Mouse (Mus musculus): ENCODE measurements around the gene Gm13694.
"Not testable (repeated sequence)": the region's sequence is repeated elsewhere in the genome, so short reads cannot be mapped to it uniquely, and the experiment has no call there.

The Gm13694 gene

GRCm38 (mm10) chr2:83978633-83979032, at the start of gene Gm13694:
Gene Gm13694 (plus strand): TSS chr2:83978933.
- DNase-seq (ENCODE audit: low spot score in 2 of 2): not testable (repeated sequence)

- DNase-seq (ENCODE audit: low spot score in 2 of 2): no peak
Measured at GRCm38 (mm10) chr2:83929478-83930088, 49.1 kb upstream of the Gm13694 start.

GRCm38 (mm10) chr2:83940931-83941361, 37.8 kb upstream of the Gm13694 start, which contains the start of gene Zswim2:
Gene Zswim2 (minus strand): TSS chr2:83941228.
- DNase-seq (ENCODE audit: low spot score in 2 of 2): peak in 1 of 2 experiments; percentile 7

DNA sequence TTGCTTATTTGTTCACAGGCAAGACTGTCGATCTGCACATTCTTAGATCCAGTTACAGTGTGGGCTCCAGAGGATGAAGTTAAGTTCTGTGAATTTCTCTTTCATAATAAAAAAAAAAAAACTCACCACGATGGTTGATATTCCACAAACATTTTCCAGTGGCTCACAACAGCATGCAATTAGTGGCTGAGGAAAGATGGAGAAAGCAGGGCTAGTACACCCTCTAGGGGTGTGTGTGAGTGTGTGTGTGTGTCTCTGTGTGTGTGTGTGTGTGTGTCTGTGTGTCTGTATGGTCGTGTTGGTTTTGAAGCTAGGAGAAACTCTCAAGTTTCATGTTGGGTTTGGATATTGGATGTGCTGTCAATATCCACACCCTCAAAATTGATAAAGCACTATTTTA, 37.4 kb upstream of the Gm13694 start:
- no peak for DNase-seq (ENCODE audit: low spot score in 2 of 2)

DNA sequence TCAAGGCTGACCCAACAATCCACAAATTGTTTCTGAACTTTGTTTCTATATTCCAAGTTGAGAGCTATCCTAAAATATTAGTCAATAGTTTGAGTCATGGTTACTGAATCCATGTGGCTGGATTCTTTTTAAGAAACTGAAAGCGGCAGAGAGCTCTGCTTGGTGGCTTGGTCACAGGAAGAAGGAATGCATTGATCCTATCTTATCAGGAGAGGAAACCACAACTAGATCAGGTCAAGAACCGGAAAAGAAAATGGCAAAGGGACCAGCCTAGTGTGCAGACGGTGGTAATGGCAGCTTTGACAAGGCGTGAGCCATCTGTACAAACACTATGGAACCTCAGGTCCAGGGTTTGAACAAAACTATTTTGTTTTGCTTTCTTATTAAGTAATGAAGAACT, 36.9 kb upstream of the Gm13694 start:
- no peak for DNase-seq (ENCODE audit: low spot score in 2 of 2)

- DNase-seq (ENCODE audit: low spot score in 2 of 2): not testable (repeated sequence)
Measured at GRCm38 (mm10) chr2:83955393-83955792, 23.3 kb upstream of the Gm13694 start, which contains the start of gene Gm13698. Gene Gm13698 (plus strand): TSS chr2:83955693.

- not testable (repeated sequence) for DNase-seq (ENCODE audit: low spot score in 2 of 2)
Measured at GRCm38 (mm10) chr2:83961203-83961602, 17.5 kb upstream of the Gm13694 start, which contains the start of gene Gm13693. Gene Gm13693 (plus strand): TSS chr2:83961503.

- DNase-seq (ENCODE audit: low spot score in 2 of 2): not testable (repeated sequence)
Measured at GRCm38 (mm10) chr2:83967013-83967412, 11.7 kb upstream of the Gm13694 start, which contains the start of gene Gm13695. Gene Gm13695 (plus strand): TSS chr2:83967313.

- DNase-seq (ENCODE audit: low spot score in 2 of 2): not testable (repeated sequence)
Measured at GRCm38 (mm10) chr2:83972823-83973222, 5.9 kb upstream of the Gm13694 start, which contains the start of gene Gm13696. Gene Gm13696 (plus strand): TSS chr2:83973123.

GRCm38 (mm10) chr2:83984443-83984842, 5.7 kb downstream of the Gm13694 start, which contains the start of gene Gm13697:
Gene Gm13697 (plus strand): TSS chr2:83984743.
- DNase-seq (ENCODE audit: low spot score in 2 of 2): not testable (repeated sequence)

DNA sequence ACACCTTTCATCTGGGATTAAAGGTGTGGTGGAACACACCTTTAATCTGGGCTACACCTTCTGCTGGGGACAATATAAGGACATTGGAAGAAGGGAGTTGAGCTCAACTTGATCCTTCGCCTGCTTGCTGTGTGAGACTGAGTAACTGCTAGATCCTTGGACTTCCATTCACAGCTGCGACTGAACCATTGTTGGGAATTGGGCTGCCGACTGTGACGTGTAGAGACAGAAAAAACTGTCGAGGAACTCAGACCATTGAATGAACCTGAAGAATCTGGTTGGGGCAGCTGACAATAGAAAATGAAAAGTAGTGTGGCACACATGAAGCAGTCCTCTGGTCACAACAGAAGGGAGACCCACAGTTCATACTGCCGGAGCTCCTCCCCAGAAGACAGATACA, 11.5 kb downstream of the Gm13694 start, which contains the start of gene Gm13691:
Gene Gm13691, plus strand, starts transcription at position 301 of the 400 bp plus-strand sequence.
- not testable (repeated sequence) for DNase-seq (ENCODE audit: low spot score in 2 of 2)

DNA sequence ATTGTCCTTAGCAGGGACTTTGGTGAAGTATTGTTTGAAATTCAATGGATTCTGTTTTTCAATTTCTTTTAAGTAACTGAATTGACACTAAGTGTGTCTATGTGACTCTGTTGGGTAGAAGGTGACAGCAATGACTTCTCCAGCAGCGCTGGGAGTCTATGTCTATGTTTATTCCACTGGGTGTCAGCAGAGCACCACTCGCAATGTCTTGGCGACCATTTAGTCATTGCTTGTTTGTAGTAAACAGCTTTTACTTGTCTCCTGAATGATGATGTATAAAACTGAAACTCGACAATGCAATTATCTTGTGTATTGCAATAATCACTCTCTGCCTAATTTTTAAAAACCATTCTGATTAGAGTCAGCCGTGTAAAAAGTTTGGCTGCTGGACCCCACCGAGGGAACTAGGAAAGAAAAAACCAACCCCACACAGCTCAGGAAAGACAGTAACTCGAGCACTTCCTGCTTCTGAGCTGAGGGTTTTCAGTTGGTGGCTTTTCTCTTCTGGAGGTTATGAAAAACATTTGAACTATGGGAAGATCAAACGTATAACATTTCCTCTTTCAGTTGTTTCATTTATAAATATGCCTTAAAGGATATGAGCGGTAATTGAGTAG, 15.0 kb downstream of the Gm13694 start:
- peak; percentile 50 to 62 for DNase-seq (ENCODE audit: low spot score in 2 of 2)

DNA sequence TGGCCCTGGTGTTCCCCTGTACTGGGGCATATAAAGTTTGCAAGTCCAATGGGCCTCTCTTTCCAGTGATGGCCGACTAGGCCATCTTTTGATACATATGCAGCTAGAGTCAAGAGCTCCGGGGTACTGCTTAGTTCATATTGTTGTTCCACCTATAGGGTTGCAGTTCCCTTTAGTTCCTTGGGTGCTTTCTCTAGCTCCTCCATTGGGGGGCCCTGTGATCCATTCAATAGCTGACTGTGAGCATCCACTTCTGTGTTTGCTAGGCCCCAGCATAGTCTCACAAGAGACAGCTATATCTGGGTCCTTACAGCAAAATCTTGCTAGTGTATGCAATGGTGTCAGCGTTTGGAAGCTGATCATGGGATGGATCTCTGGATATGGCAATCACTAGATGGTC, 15.8 kb downstream of the Gm13694 start:
- DNase-seq (ENCODE audit: low spot score in 2 of 2): peak in 1 of 2 experiments; percentile 51

GRCm38 (mm10) chr2:84008913-84009312, 30.2 kb downstream of the Gm13694 start:
- no peak for DNase-seq (ENCODE audit: low spot score in 2 of 2)

DNA sequence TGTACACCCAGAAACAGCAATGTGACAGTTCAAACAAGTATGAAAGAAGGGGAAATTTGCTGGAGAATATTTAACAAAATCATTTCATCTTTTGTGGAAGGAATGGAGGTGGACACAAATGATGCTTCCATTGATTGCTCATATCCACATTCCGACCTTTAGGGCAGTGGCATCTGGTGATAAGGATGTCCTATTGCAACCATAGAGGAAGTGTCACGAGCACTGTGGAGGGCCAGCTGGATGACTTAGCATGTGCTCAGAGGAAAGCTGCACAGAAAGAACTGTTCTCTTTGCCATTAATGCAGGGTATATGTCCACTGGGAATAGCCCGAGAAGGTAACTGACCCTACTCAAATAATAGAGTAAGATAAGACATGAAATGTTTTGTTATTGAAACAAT, 31.1 kb downstream of the Gm13694 start:
- no peak for DNase-seq (ENCODE audit: low spot score in 2 of 2)

GRCm38 (mm10) chr2:84014572-84014971, 35.8 kb downstream of the Gm13694 start:
- no peak for DNase-seq (ENCODE audit: low spot score in 2 of 2)

DNA sequence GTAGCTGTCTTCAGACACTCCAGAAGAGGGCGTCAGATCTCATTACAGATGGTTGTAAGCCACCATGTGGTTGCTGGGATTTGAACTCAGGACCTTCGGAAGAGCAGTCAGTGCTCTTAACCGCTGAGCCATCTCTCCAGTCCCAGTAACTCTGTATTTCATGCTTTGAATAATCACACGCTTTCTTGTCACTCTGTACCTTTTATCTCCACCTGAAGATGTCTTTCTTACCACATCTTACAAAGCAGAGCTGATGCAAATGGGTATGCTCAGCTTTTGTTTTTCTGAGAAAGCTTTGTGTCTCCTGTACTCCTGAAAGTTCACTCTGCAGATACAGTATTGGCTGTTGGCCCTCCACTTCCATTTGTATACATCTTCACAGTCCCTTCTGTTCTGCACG, 37.6 kb downstream of the Gm13694 start:
- peak in 1 of 2 experiments; percentile 20 for DNase-seq (ENCODE audit: low spot score in 2 of 2)

GRCm38 (mm10) chr2:84018330-84018729, 39.6 kb downstream of the Gm13694 start:
- no peak for DNase-seq (ENCODE audit: low spot score in 2 of 2)

GRCm38 (mm10) chr2:84019519-84020305, 41.0 kb downstream of the Gm13694 start:
- peak in 1 of 2 experiments; percentile 23 for DNase-seq (ENCODE audit: low spot score in 2 of 2)

DNA sequence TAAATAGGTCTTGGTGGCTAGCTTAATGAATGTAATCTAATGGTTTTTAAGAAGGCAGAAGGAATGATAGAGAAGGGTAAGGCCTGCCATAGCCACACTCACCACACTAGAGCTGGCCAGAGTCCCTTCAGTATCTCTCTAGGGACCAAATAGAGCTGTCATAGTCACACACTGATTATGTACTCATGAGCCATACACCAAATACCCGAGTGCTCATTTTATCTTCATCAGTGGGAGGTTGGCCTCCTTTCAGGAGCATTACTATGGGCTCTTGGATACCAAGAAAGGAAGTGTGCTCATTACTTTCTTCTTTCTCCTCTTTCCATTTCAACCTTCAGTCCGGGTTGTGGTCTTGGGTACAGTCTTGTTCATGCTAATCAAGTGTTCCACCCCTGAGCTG, 43.2 kb downstream of the Gm13694 start:
- no peak for DNase-seq (ENCODE audit: low spot score in 2 of 2)

- DNase-seq (ENCODE audit: low spot score in 2 of 2): peak; percentile 12 to 15
Measured at GRCm38 (mm10) chr2:84022905-84023304, 44.2 kb downstream of the Gm13694 start.

DNA sequence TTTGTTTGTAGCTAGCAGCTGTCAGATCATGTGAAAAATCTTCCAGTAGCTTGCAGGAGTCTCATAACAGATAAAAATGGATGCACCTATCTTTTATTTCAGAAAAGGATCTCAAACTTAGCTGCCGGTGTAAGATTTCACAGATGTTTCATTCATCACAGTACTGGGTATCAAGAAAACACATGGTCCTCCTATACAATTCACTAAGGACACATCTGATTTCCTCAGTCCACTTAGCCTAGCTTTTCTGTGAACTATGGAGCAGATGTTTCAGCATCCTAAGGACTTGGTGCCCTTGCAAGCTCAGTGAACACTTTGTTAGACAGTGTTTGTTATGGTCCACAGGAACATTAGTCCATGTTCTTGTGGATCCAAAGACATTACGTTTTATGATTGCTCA, 44.6 kb downstream of the Gm13694 start:
- DNase-seq (ENCODE audit: low spot score in 2 of 2): no peak

Measured in thymus, postnatal 10 days (tissue).